Mouse (Mus musculus) lung, postnatal 0 days (tissue): ENCODE measurements around the gene Uvrag. TPM values are rescaled to one million over a fixed set of nuclear protein-coding genes. Genes with fewer than 3 reads are reported as not detected.

Source experiments
- ATAC-seq: fragments of 200-750 bp; cut with Nextera tagmentation; 2 replicates; pipeline ENCODE4 v1.8.0; 2017; ENCODE audit warnings: moderate library complexity
- DNase-seq: peaks from one replicate; pipeline ENCODE4 v3.0.0-alpha.2; 2016; ENCODE audit warnings: low spot score
- H3K27ac ChIP-seq: fragments of 300-500 bp; sonication (generic); 2 replicates; pipeline ENCODE4 v1.5.1; 2014; ENCODE audit warnings: antibody characterized with exemption, mild to moderate bottlenecking, low read length, mixed read lengths
- H3K27me3 ChIP-seq: fragments of 300-500 bp; sonication (generic); replicated peaks from 2 replicates; pipeline ENCODE4 v1.6.1; 2014; ENCODE audit warnings: low read length, mixed read lengths; ENCODE audit not compliant: insufficient read depth
- H3K36me3 ChIP-seq: fragments of 300-500 bp; sonication (generic); 2 replicates; pipeline ENCODE4 v1.6.1; 2014; ENCODE audit warnings: low read length, mixed read lengths; ENCODE audit not compliant: insufficient read depth
- H3K4me1 ChIP-seq: fragments of 300-500 bp; sonication (generic); 2 replicates; pipeline ENCODE4 v1.6.1; 2014; ENCODE audit warnings: antibody characterized with exemption, low read depth, low read length, mixed read lengths; ENCODE audit not compliant: insufficient read depth
- H3K4me2 ChIP-seq: fragments of 300-500 bp; sonication (generic); replicated peaks from 2 replicates; pipeline ENCODE4 v1.6.1; 2014; ENCODE audit warnings: low read depth, mild to moderate bottlenecking, low read length, moderate library complexity, mixed read lengths
- H3K4me3 ChIP-seq: fragments of 300-500 bp; sonication (generic); 2 replicates; pipeline ENCODE4 v1.5.1; 2014; ENCODE audit warnings: low read depth, low read length
- H3K9ac ChIP-seq: fragments of 300-500 bp; sonication (generic); replicated peaks from 2 replicates; pipeline ENCODE4 v1.6.1; 2014; ENCODE audit warnings: low read depth, mild to moderate bottlenecking
- H3K9me3 ChIP-seq: fragments of 300-500 bp; sonication (generic); 2 replicates; pipeline ENCODE4 v1.6.1; 2016; ENCODE audit warnings: low read length, mixed read lengths
- CTCF ChIP-seq: IDR thresholded peaks from 2 replicates; pipeline ENCODE4 v1.5.1; 2016; ENCODE audit warnings: antibody characterized with exemption, mild to moderate bottlenecking
- EP300 ChIP-seq: IDR thresholded peaks from 2 replicates; pipeline ENCODE4 v1.6.1; 2016; ENCODE audit warnings: antibody characterized with exemption, mild to moderate bottlenecking, control low read depth
- WGBS: fragments of 180-500 bp; shearing (Covaris S2); extraction: QIAGEN DNeasy Blood & Tissue Kit; methylation state at CpG from one replicate; pipeline ENCODE4 v1.1.7; 2014; 5-methylcytosine and 5-hydroxymethylcytosine counted together
- polyA plus RNA-seq: library from polyadenylated mRNA; unstranded; fragments of >200 nt; fragmentation: Nextera tagmentation; extraction: Ambion mirVana; gene quantifications from 2 replicates; pipeline ENCODE4 v1.2.1, GENCODE M21; 2015

Gene Uvrag
- polyA plus RNA-seq, 1 experiment from 2014 or later, result 23.4 TPM

GRCm38 (mm10) chr7:98998722-98999121 lies 142.2 kb downstream of the Uvrag start:
- H3K4me2 ChIP-seq, result no peak overlapping the region
- no peak overlapping the region for H3K4me3 ChIP-seq
- 0 out of 2 replicates have a peak, but pooled peaks cover 3% of the 10 kb centered on the region for H3K36me3 ChIP-seq
- TF ChIP-seq EP300 (no peak), CTCF (no peak)
- H3K27ac ChIP-seq, result no peak overlapping the region
- no peaks in the 10 kb centered on the region for H3K9me3 ChIP-seq
- no peak for ATAC-seq
- H3K27me3 ChIP-seq, result no peaks in the 10 kb centered on the region
- no peaks in the 10 kb centered on the region; the same call in 1 of the 2 replicates for H3K4me1 ChIP-seq
- H3K9ac ChIP-seq, result no peak overlapping the region
- DNase-seq, result no peak

- no peak overlapping the region for H3K4me2 ChIP-seq
- H3K9me3 ChIP-seq, result no peaks in the 10 kb centered on the region
- no peak for DNase-seq
- no peaks in the 10 kb centered on the region for H3K36me3 ChIP-seq
- no peak overlapping the region for H3K4me3 ChIP-seq
- H3K27me3 ChIP-seq, result no peaks in the 10 kb centered on the region
- no peak overlapping the region for H3K27ac ChIP-seq
- WGBS, result 77% methylated on average over 7 of the region's 7 CpGs
- ATAC-seq, result no peak
- H3K4me1 ChIP-seq, result no peaks in the 10 kb centered on the region; the same call in 1 of the 2 replicates
- TF ChIP-seq CTCF, result no peak
- no peak for TF ChIP-seq EP300
- no peak overlapping the region for H3K9ac ChIP-seq
Observed at GRCm38 (mm10) chr7:98997760-98998159, 143.2 kb downstream of the Uvrag start.

- H3K9me3 ChIP-seq, result no peaks in the 10 kb centered on the region
- WGBS, result 68% methylated on average over 6 of the region's 6 CpGs
- no peak overlapping the region for H3K4me3 ChIP-seq
- DNase-seq, result peak; percentile 53
- H3K27ac ChIP-seq, result no peak overlapping the region
- H3K4me1 ChIP-seq, result no peaks in the 10 kb centered on the region; the same call in 1 of the 2 replicates
- H3K27me3 ChIP-seq, result no peaks in the 10 kb centered on the region
- no peak overlapping the region for H3K4me2 ChIP-seq
- TF ChIP-seq CTCF, result no peak
- peak; percentile 90 for TF ChIP-seq EP300
- no peaks in the 10 kb centered on the region for H3K36me3 ChIP-seq
- H3K9ac ChIP-seq, result no peak overlapping the region
- ATAC-seq, result peak; percentile 69
Observed at GRCm38 (mm10) chr7:98996791-98997190, 144.2 kb downstream of the Uvrag start.

- Histone ChIP-seq H3K9me3 (no peaks in the 10 kb centered on the region), H3K4me1 (no peaks in the 10 kb centered on the region; the same call in 1 of the 2 replicates), H3K4me3 (no peak overlapping the region), H3K27ac (0 out of 2 replicates have a peak overlapping the region, but pooled peaks have one; percentile 28), H3K27me3 (no peaks in the 10 kb centered on the region), H3K4me2 (no peak overlapping the region), H3K9ac (no peak overlapping the region), H3K36me3 (peaks cover 6% of the 10 kb centered on the region; the same call in 1 of the 2 replicates)
- ATAC-seq, result peak; percentile 75
- 61% methylated on average over 5 of the region's 5 CpGs for WGBS
- DNase-seq, result peak; percentile 42
- no peak for TF ChIP-seq CTCF
- peak; percentile 89 for TF ChIP-seq EP300
Observed at GRCm38 (mm10) chr7:98995126-98995727, 145.7 kb downstream of the Uvrag start.

- Histone ChIP-seq H3K9me3 (no peaks in the 10 kb centered on the region), H3K36me3 (peaks cover 7% of the 10 kb centered on the region; the same call in 1 of the 2 replicates), H3K4me1 (no peaks in the 10 kb centered on the region; the same call in 1 of the 2 replicates), H3K4me3 (no peak overlapping the region), H3K9ac (no peak overlapping the region), H3K4me2 (no peak overlapping the region), H3K27ac (peak overlapping the region; percentile 7; the same call in 1 of the 2 replicates), H3K27me3 (no peaks in the 10 kb centered on the region)
- peak; percentile 52; the same call in 1 of the 2 replicates for ATAC-seq
- DNase-seq, result peak; percentile 29
- no peak for TF ChIP-seq CTCF
- TF ChIP-seq EP300, result peak; percentile 63
- 48% methylated on average over 6 of the region's 6 CpGs for WGBS
Observed at GRCm38 (mm10) chr7:98994137-98994536, 146.8 kb downstream of the Uvrag start.

GRCm38 (mm10) chr7:98993395-98993794 lies 147.5 kb downstream of the Uvrag start:
- no peak overlapping the region for H3K4me2 ChIP-seq
- H3K9me3 ChIP-seq, result no peaks in the 10 kb centered on the region
- no peak for DNase-seq
- H3K36me3 ChIP-seq, result peaks cover 11% of the 10 kb centered on the region; the same call in 1 of the 2 replicates
- no peaks in the 10 kb centered on the region; the same call in 1 of the 2 replicates for H3K4me1 ChIP-seq
- no peak for ATAC-seq
- TF ChIP-seq EP300 (no peak), CTCF (no peak)
- WGBS, result 65% methylated on average over 4 of the region's 4 CpGs
- H3K27me3 ChIP-seq, result no peaks in the 10 kb centered on the region
- H3K27ac ChIP-seq, result no peak overlapping the region
- H3K4me3 ChIP-seq, result no peak overlapping the region
- no peak overlapping the region for H3K9ac ChIP-seq
